Comparison of ENCODE assay signal across 14 mouse cellular contexts in genomic region chr3:157188939-157189725, GRCm38 (mm10).
DNase-seq lines count a peak whose midpoint lies in the region; ATAC-seq lines count a peak whose summit lies in the region.
"Had no signal": no experiment of that assay in that cellular context is flagged by ENCODE, and none has a peak within 500 bp of the region (broad histone marks: within the 10 kb centered on the region; RNA-seq: fewer than 3 reads in every experiment).

No protein-coding gene starts in this region.

- ATAC-seq in kidney, embryonic 15.5 days (replicated peaks; ENCODE audit: low FRiP score), result 0 out of 2 replicates have a peak, but pooled peaks have one; percentile 25
- peak; percentile 39; the same call in 1 of the 2 replicates for ATAC-seq in embryonic facial prominence, embryonic 15.5 days (ENCODE audit: insufficient number of reproducible peaks, low FRiP score, low TSS enrichment, low read depth)
- ATAC-seq: inflammation-experienced regulatory T-cells, adult 6 months; liver, embryonic 12.5 days had no signal

- H3K9me3 ChIP-seq in kidney, embryonic 15.5 days (replicated peaks), result no peaks in the 10 kb centered on the region
- no peaks in the 10 kb centered on the region for H3K9me3 ChIP-seq in embryonic facial prominence, embryonic 15.5 days (replicated peaks)
- H3K9me3 ChIP-seq: liver, embryonic 12.5 days; neural tube, embryonic 15.5 days had no signal

- no peaks in the 10 kb centered on the region for H3K36me3 ChIP-seq in kidney, embryonic 15.5 days
- H3K36me3 ChIP-seq in embryonic facial prominence, embryonic 15.5 days, result no peaks in the 10 kb centered on the region
- H3K36me3 ChIP-seq: liver, embryonic 12.5 days; neural tube, embryonic 15.5 days had no signal

- H3K4me2 ChIP-seq in kidney, embryonic 15.5 days, result no peak overlapping the region
- H3K4me2 ChIP-seq in embryonic facial prominence, embryonic 15.5 days (replicated peaks), result no peak overlapping the region
- H3K4me2 ChIP-seq: liver, embryonic 12.5 days; neural tube, embryonic 15.5 days had no signal

- WGBS in kidney, embryonic 15.5 days, result 63% methylated on average over 8 of the region's 8 CpGs
- WGBS in embryonic facial prominence, embryonic 15.5 days, result 26% methylated on average over 8 of the region's 8 CpGs

- no peak overlapping the region for H3K27ac ChIP-seq in kidney, embryonic 15.5 days
- H3K27ac ChIP-seq in embryonic facial prominence, embryonic 15.5 days (replicated peaks), result no peak overlapping the region
- H3K27ac ChIP-seq: liver, embryonic 12.5 days; neural tube, embryonic 15.5 days had no signal

- intact Hi-C loops in gastrocnemius, postnatal 14 days (cut with DNase I; ENCODE audit: low total_unique reads), result no loop called here

- H3K27me3 ChIP-seq in kidney, embryonic 15.5 days, result no peaks in the 10 kb centered on the region
- H3K27me3 ChIP-seq in embryonic facial prominence, embryonic 15.5 days, result no peaks in the 10 kb centered on the region
- H3K27me3 ChIP-seq: liver, embryonic 12.5 days; neural tube, embryonic 15.5 days had no signal

- no peak overlapping the region for H3K4me3 ChIP-seq in kidney, embryonic 15.5 days (replicated peaks)
- H3K4me3 ChIP-seq in embryonic facial prominence, embryonic 15.5 days (replicated peaks), result no peak overlapping the region
- H3K4me3 ChIP-seq: liver, embryonic 12.5 days; neural tube, embryonic 15.5 days had no signal

- peak; percentile 51 to 56 for DNase-seq in cerebellum, postnatal 10 days
- DNase-seq in cerebellum, adult 11 months, result no peak
- DNase-seq in kidney, adult 8-10 months, result no peak
- peak; percentile 11 for DNase-seq in Muller cell, postnatal 12 days (ENCODE audit: inconsistent ontology term)
- DNase-seq in gastrocnemius, postnatal 14 days, result no peak
- no peak for DNase-seq in adrenal gland, postnatal 14 days
- DNase-seq: kidney, postnatal 36 days; right cerebral cortex, postnatal 14 days; thymus, postnatal 25 days had no signal

- H3K9ac ChIP-seq in kidney, embryonic 15.5 days, result no peak overlapping the region
- no peak overlapping the region for H3K9ac ChIP-seq in embryonic facial prominence, embryonic 15.5 days
- H3K9ac ChIP-seq: liver, embryonic 12.5 days; neural tube, embryonic 15.5 days had no signal

- H3K4me1 ChIP-seq in kidney, embryonic 15.5 days, result no peaks in the 10 kb centered on the region
- peaks cover 8% of the 10 kb centered on the region; the same call in 1 of the 2 replicates for H3K4me1 ChIP-seq in embryonic facial prominence, embryonic 15.5 days
- H3K4me1 ChIP-seq: liver, embryonic 12.5 days had no signal

Comparison
In these comparisons a context has a peak if more than half of its experiments do, and no peak if none do; other contexts are left out.
1. DNase-seq: peak in cerebellum, postnatal 10 days (2 of 2) and Muller cell, postnatal 12 days (single experiment); none in cerebellum, adult 11 months (single experiment), kidney, adult 8-10 months (0 of 2), gastrocnemius, postnatal 14 days (single experiment) and adrenal gland, postnatal 14 days (single experiment).